Mouse (Mus musculus) thymus, adult 18-20 months (tissue): ENCODE measurements around the gene Rhox3e.
"Not testable (repeated sequence)": the region's sequence is repeated elsewhere in the genome, so short reads cannot be mapped to it uniquely, and the experiment has no call there.

Experiments
- DNase-seq, 2 experiments: peaks; one replicate each; pipeline ENCODE4 v3.0.0; 2022; ENCODE audit warnings: mixed read lengths in 2 of 2

Gene Rhox3e

GRCm38 (mm10) chrX:37541719-37542118, at the start of gene Rhox3e:
Gene Rhox3e, plus strand, starts transcription at chrX:37542019.
- DNase-seq = not testable (repeated sequence)

- not testable (repeated sequence) for DNase-seq
Observed at GRCm38 (mm10) chrX:37514059-37514458, 27.8 kb upstream of the Rhox3e start, which contains the start of gene Rhox4d. Gene Rhox4d, plus strand, starts transcription at chrX:37514359.

- not testable (repeated sequence) for DNase-seq
Observed at GRCm38 (mm10) chrX:37530152-37530551, 11.7 kb upstream of the Rhox3e start, which contains the start of gene Rhox2e. Gene Rhox2e, plus strand, starts transcription at chrX:37530452.

DNA sequence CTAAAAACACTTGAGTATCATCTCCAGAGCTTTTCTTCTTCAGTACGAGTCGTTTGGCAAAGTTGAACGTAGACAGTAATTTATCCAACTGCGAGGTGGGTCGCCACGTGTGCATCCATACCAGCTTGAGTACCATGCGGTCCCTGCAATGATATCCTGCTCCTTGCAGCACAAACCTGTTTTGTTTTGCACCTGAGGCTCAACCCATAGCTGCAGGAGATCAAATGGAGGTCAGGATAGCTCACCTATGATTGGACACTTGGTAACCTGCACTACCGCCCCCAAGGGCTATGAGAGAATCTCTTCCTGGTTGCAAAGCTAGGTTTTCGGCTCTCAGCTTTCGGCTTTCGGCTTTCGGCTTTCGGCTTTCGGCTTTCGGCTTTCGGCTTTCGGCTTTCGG, 15.3 kb downstream of the Rhox3e start, which contains the start of gene Rhox4e:
TSS of gene Rhox4e (plus strand) at position 301 of the 400 bp plus-strand sequence.
- DNase-seq = not testable (repeated sequence)

- not testable (repeated sequence) for DNase-seq
Observed at GRCm38 (mm10) chrX:37571105-37571504, 29.3 kb downstream of the Rhox3e start, which contains the start of gene Rhox2f. Gene Rhox2f, plus strand, starts transcription at chrX:37571405.

DNA sequence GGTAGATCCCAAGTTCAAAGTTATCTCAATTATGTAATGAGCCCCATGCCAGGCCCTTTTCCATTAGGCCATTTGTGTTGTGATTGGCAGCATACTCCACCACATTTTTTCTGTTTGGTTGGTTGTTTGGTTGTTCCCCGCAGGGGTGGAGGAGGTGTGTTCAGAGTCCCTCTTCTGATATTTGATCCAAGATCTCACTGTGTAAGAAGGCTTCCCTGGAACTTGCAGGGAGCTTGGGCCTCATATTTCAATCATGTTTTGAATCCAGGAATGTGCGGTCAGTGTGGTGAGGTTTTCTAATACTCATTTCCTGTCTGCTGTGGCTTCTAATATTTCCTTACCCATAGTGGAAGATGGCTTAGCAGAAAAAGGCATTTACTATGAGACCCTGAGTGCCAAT, 30.8 kb downstream of the Rhox3e start:
- DNase-seq = not testable (repeated sequence)

DNA sequence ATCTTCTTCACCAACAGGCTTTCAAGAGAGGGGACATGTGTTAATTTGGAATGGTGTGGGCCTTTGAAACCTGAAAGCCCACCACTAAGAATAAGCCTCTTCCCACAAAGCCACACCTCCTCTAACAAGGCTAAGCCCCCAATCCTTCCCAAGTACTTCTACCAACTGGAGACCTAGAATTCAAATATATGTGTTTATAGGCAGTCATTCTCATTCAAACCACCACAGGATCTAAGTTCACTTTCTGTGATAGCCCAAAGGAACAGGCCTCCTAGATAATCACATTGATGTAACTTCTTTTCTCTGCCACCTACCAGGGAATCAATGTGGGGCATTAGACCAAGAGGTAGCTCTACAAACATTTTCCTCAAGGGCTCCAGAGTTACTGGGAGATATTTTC, 38.9 kb downstream of the Rhox3e start, which contains the start of gene Rhox3f:
TSS of gene Rhox3f (plus strand) at position 301 of the 400 bp plus-strand sequence.
- DNase-seq = not testable (repeated sequence)
